Mouse (Mus musculus) kidney, adult 18-20 months (tissue): Measurements from ENCODE around the gene Agrn.

ENCODE experiments used
- DNase-seq: peaks from one replicate; pipeline ENCODE4 v3.0.0; 2021

The Agrn gene

GRCm38 (mm10) chr4:156197131-156197828 lies at the start of gene Agrn:
TSS of gene Agrn (minus strand) at chr4:156197488.
- peak; percentile 78 for DNase-seq

- DNase-seq, result no peak
These were observed 39.6 kb upstream of the Agrn start for GRCm38 (mm10) chr4:156236651-156237447.

- DNase-seq, result peak; percentile 91
These were observed 38.7 kb upstream of the Agrn start, which contains the start of gene Noc2l for GRCm38 (mm10) chr4:156235808-156236533. TSS of gene Noc2l (plus strand) at chr4:156236010.

- DNase-seq, result no peak
These were observed 38.1 kb upstream of the Agrn start for GRCm38 (mm10) chr4:156235360-156235770.

GRCm38 (mm10) chr4:156234701-156235213 lies 37.5 kb upstream of the Agrn start, which contains the start of gene Plekhn1:
TSS of gene Plekhn1 (minus strand) at chr4:156234857.
- DNase-seq, result peak; percentile 80

- peak; percentile 33 for DNase-seq
These were observed 36.8 kb upstream of the Agrn start for GRCm38 (mm10) chr4:156234021-156234501.

GRCm38 (mm10) chr4:156228393-156229024 lies 31.2 kb upstream of the Agrn start:
- DNase-seq, result peak; percentile 35

GRCm38 (mm10) chr4:156227752-156228392 lies 30.6 kb upstream of the Agrn start:
- no peak for DNase-seq

- no peak for DNase-seq
These were observed 27.0 kb upstream of the Agrn start for GRCm38 (mm10) chr4:156224276-156224675.

- no peak for DNase-seq
These were observed 22.6 kb upstream of the Agrn start for GRCm38 (mm10) chr4:156219936-156220335.

- no peak for DNase-seq
These were observed 20.6 kb upstream of the Agrn start for GRCm38 (mm10) chr4:156217838-156218237.

- DNase-seq, result no peak
These were observed 19.9 kb upstream of the Agrn start for GRCm38 (mm10) chr4:156217022-156217669.

- DNase-seq, result no peak
These were observed 18.9 kb upstream of the Agrn start for GRCm38 (mm10) chr4:156216196-156216595.

- DNase-seq, result peak; percentile 65
These were observed 18.4 kb upstream of the Agrn start, which contains the start of gene Perm1 for GRCm38 (mm10) chr4:156215649-156216048. TSS of gene Perm1 (plus strand) at chr4:156215868.

- DNase-seq, result no peak
These were observed 15.8 kb upstream of the Agrn start for GRCm38 (mm10) chr4:156213134-156213533.

GRCm38 (mm10) chr4:156209963-156210635 lies 12.8 kb upstream of the Agrn start:
- no peak for DNase-seq

GRCm38 (mm10) chr4:156208872-156209271 lies 11.6 kb upstream of the Agrn start:
- DNase-seq, result no peak

GRCm38 (mm10) chr4:156203413-156204131 lies 6.3 kb upstream of the Agrn start:
- peak; percentile 31 for DNase-seq

GRCm38 (mm10) chr4:156203001-156203412 lies 5.7 kb upstream of the Agrn start, which contains the start of gene AW011738:
TSS of gene AW011738 (plus strand) at chr4:156203304.
- peak; percentile 59 for DNase-seq

GRCm38 (mm10) chr4:156202462-156202893 lies 5.2 kb upstream of the Agrn start:
- no peak for DNase-seq
